Comparison of ENCODE assay signal across 9 mouse cellular contexts in genomic region chr17:87522500-87523091, GRCm38 (mm10).
DNase-seq lines count a peak whose midpoint lies in the region; ATAC-seq lines count a peak whose summit lies in the region.
"Had no signal": no experiment of that assay in that cellular context is flagged by ENCODE, and none has a peak within 500 bp of the region (broad histone marks: within the 10 kb centered on the region; RNA-seq: fewer than 3 reads in every experiment).

No protein-coding gene starts in this region.

- H3K36me3 ChIP-seq in heart, embryonic 12.5 days = no peaks in the 10 kb centered on the region
- H3K36me3 ChIP-seq in hindbrain, embryonic 11.5 days (ENCODE audit: control insufficient read depth, insufficient read depth, low read length) = no peaks in the 10 kb centered on the region
- no peaks in the 10 kb centered on the region for H3K36me3 ChIP-seq in midbrain, embryonic 10.5 days
- H3K36me3 ChIP-seq: G1E had no signal

- 6% methylated on average over 8 of the region's 8 CpGs for WGBS in heart, embryonic 12.5 days
- 15% methylated on average over 8 of the region's 8 CpGs for WGBS in hindbrain, embryonic 11.5 days
- WGBS in midbrain, embryonic 10.5 days = 9% methylated on average over 8 of the region's 8 CpGs

- H3K27me3 ChIP-seq in heart, embryonic 12.5 days (replicated peaks) = no peaks in the 10 kb centered on the region
- no peaks in the 10 kb centered on the region for H3K27me3 ChIP-seq in hindbrain, embryonic 11.5 days (ENCODE audit: control insufficient read depth, insufficient read depth, low read length)
- H3K27me3 ChIP-seq in midbrain, embryonic 10.5 days (ENCODE audit: low read depth, poor library complexity, severe bottlenecking) = peaks cover 26% of the 10 kb centered on the region; the same call in 1 of the 2 replicates

- H3K4me1 ChIP-seq in heart, embryonic 12.5 days (replicated peaks) = peaks cover 29% of the 10 kb centered on the region
- peaks cover 2% of the 10 kb centered on the region; the same call in 1 of the 2 replicates for H3K4me1 ChIP-seq in hindbrain, embryonic 11.5 days (replicated peaks; ENCODE audit: control insufficient read depth, insufficient read depth, low read length)
- H3K4me1 ChIP-seq in midbrain, embryonic 10.5 days = peaks cover 22% of the 10 kb centered on the region

- H3K27ac ChIP-seq in heart, embryonic 12.5 days (ENCODE audit: poor library complexity, severe bottlenecking) = peak overlapping the region; percentile 74
- H3K27ac ChIP-seq in hindbrain, embryonic 11.5 days (ENCODE audit: low read depth, low read length) = peak overlapping the region; percentile 43; the same call in 1 of the 2 replicates
- peak overlapping the region; percentile 29; the same call in 1 of the 2 replicates for H3K27ac ChIP-seq in midbrain, embryonic 10.5 days (replicated peaks)

- peak overlapping the region; percentile 37 for H3K4me2 ChIP-seq in heart, embryonic 12.5 days
- H3K4me2 ChIP-seq in hindbrain, embryonic 11.5 days (replicated peaks; ENCODE audit: low read depth, low read length) = no peak overlapping the region

- peak overlapping the region; percentile 26; the same call in 1 of the 2 replicates for H3K9ac ChIP-seq in heart, embryonic 12.5 days
- no peak overlapping the region for H3K9ac ChIP-seq in hindbrain, embryonic 11.5 days (ENCODE audit: low read depth, low read length)

- H3K4me3 ChIP-seq in heart, embryonic 12.5 days = no peak overlapping the region
- H3K4me3 ChIP-seq in hindbrain, embryonic 11.5 days (ENCODE audit: low read depth, low read length) = no peak overlapping the region
- H3K4me3 ChIP-seq in midbrain, embryonic 10.5 days = no peak overlapping the region

- no peaks in the 10 kb centered on the region for H3K9me3 ChIP-seq in heart, embryonic 12.5 days (replicated peaks)
- H3K9me3 ChIP-seq in hindbrain, embryonic 11.5 days (ENCODE audit: control insufficient read depth, low read length) = no peaks in the 10 kb centered on the region
- H3K9me3 ChIP-seq in midbrain, embryonic 10.5 days (replicated peaks) = no peaks in the 10 kb centered on the region
- H3K9me3 ChIP-seq: G1E had no signal

- ATAC-seq in heart, embryonic 12.5 days (ENCODE audit: insufficient number of reproducible peaks, low FRiP score) = peak; percentile 79
- ATAC-seq in hindbrain, embryonic 11.5 days (ENCODE audit: low FRiP score) = no peak

- no peak for DNase-seq in heart, adult 8-10 months (ENCODE audit: low spot score)
- DNase-seq in brain, adult 2 months (ENCODE audit: low read depth, low spot score) = peak; percentile 73
- no peak for DNase-seq in hindbrain, embryonic 11.5 days (ENCODE audit: low spot score)
- DNase-seq in midbrain, embryonic 10.5 days (ENCODE audit: low spot score) = no peak
- DNase-seq in thymus, postnatal 0 days (ENCODE audit: low spot score) = no peak
- DNase-seq in adrenal gland, adult (ENCODE audit: inconsistent age in 2 of 2, low spot score in 1 of 2) = no peak
- no peak for DNase-seq in kidney, postnatal 25 days
